Mouse (Mus musculus) T-cell, adult 2 months (primary cell): Measurements from ENCODE around the gene Lrrc34.

Experiments
- DNase-seq: peaks from one replicate; pipeline ENCODE4 v3.0.0; 2022; ENCODE audit warnings: low spot score

The Lrrc34 gene

DNA sequence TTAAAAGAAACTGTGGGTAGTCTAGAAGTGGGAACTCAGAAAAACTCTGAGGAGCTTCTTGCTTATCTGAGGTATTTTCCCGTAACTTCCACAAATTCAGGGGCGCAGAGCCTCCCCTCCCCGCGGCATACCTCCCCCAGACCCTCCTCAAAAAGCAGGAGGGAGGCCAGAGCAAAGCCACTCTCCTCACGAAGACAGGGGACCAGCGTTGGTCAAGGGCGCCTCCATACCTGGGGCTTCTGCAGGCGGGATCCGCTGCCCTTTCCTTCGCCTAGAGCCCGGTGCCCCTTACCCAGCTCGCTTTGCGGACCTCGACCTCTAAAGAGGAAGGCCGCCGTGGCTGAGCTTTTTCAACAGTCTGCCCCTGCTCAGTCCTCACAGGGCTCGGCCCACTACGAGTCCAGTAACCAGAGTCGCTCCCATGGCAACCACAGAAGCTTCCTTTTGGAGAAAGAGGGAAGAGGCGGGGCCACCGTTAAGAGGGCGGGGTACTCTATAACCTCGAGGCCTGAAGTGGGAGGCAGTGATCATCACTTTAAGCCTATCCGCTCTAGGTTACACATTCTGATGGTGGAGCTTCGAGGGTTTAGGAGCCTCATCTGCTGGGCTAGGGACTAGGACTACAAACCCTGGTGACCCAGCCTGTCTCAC lies at the start of gene Lrrc34:
Gene Lrrc34 (minus strand): TSS at position 430 of the 651 bp plus-strand sequence.
- DNase-seq: no peak

DNA sequence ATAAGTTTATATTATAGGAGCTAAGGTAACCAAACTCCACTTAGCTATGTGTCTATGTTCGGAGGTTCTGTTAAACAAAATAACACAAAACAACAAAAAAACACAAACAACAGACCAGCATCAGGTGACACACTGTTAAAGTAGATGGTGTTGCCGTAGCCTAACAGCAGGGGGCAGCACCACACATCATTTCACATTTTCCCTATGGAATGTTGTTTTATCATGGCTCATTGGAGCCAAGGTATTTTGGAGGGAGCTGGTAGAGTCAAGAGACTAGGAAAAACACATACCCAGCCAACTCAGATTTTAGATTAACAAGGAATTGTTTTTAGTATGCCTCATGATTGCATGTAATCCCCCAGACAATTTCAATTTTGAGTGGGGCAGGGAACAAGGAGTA lies 48.7 kb upstream of the Lrrc34 start:
- DNase-seq: no peak

DNA sequence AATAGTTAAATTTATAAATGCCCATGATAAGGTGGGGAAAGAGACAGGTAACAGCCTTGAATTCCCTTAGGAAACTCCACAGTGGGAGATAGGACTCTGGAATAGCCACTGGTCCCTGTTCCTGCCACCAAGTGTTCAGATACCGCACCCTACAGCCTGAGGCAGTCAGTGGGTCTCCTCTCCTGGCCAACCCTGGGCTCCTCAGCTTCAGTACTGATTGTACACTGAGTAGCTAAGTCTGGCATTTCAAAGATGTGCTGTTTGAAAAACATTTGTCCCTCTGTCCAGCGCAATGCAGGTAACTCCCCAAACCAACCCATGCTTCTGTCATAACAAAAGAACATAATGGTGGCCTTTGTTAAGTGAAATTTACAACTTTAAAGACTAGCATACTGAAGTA lies 48.0 kb upstream of the Lrrc34 start:
- no peak for DNase-seq

DNA sequence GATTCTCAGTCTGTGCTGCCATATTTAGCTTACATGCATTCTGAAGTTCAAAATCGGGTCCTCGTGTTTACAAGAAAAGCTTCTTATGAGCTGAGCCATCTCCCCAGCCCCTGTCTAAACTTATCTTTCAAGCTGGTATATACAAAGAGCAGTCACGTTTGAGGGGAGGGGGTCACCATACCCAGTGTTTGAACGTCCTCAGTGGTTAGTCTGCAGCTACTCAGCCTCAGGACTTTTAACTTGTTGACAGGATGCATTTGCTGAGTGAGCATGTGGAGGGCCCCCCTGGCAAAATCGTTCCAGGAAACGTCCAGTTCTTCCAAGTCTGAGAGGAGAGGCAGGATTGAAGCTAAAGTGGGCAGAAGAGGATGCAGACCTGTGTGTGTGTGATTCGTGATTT lies 43.3 kb upstream of the Lrrc34 start:
- no peak for DNase-seq

DNA sequence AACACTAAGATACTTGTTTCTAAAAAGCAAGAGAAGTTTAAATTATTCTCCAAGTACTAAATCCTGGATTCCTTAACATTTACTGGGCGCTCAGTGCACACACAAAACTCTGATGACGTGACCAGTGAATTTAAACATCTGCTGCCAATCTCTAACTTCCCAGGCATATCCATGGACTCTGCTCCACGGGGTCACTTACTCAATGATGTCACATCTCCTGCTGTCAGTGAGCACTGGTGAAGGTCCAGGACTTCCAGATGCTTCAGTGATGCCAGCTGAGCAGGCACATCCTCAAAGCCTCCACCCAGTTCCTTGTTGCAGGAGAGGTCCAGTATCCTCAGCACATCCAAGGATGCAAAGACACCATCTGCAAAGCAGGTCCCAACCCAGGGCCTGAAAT lies 39.5 kb upstream of the Lrrc34 start:
- DNase-seq: no peak

DNA sequence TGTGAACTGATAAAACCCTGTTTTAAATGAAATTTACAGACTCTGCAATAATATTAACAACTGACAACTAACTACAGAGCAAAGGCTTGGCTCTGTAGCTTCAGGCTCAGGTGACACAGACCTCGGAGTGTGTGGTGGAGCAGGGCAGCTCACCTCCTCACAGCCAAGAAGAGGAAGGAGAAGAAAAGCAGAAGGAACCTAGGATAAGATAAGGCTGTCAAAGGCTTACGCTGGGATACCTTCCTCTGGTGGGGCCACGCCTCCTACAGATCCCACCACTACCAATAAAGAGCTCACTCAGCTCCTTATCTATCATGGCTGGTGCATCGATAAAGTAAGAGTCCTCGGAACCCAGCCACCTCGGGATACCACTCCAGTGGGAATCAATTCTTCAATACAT lies 35.5 kb upstream of the Lrrc34 start:
- DNase-seq: no peak

DNA sequence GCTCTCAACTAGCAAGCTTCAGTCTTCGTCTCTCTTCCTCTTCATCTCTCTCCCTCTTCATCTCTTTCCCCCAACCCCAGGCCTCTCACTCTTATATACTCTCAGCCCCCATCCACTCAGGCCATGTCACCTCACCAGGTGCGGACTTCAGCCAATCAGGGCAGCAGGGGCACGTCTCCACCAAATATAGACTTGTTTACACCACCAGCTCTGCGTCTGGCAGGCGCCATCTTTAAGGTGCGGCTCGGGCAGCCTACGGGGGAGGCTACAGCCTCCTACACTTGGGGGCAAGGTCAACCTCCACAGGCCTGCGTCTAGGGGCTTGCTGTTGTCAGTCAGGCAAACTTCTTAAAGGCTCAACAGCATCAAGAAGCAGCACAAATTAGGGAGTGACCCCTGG lies 10.8 kb upstream of the Lrrc34 start:
- no peak for DNase-seq

DNA sequence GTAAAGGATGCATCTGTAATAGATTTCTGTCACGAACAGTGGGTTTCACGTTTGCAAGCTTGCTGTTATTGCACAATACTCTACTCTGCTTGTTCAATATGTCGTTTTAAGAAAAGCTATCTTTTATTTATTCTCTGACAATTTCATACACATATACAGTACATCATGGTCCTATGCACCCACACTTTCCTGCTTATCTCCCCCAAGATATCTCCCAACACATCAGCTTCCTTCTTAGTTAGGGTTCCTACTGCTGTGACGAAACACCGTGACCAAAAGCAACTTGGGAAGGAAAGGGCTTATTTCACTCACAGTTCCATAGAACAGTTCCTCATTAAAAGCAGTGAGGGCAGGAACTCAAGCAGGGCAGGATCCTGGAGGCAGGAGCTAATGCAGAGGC lies 8.3 kb upstream of the Lrrc34 start:
- no peak for DNase-seq

DNA sequence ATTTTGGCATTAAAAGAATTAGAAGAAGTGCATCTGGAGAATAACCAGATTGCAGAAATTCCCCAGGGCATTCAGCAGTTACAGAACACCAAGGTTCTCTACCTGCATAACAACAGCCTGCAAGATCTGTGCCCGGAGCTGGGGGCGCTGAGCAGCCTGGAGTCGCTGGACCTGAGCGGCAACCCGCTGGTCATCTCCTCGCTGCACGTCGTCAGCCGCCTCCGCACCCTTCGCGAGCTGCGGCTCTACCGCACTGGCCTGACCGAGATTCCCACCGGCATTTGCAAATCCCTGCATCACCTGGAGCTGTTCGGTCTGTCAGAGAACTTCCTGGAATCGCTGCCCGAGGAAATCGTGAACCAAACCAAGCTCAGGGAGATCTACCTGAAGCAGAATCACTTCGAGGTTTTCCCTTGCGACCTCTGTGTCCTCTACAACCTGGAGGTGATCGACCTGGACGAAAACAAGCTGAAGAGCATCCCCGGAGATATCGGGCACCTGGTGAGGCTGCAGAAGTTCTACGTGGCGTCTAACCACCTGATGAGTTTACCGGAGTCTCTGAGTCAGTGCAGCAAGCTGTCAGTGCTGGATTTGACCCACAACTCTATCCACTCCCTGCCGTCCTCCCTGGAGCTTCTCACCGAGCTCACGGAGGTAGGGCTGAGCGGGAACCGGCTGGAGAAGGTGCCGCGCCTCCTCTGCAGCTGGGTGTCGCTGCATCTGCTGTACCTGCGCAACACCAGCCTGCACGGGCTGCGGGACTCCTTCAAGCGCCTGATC lies 2.6 kb upstream of the Lrrc34 start:
- peak; percentile 18 for DNase-seq

DNA sequence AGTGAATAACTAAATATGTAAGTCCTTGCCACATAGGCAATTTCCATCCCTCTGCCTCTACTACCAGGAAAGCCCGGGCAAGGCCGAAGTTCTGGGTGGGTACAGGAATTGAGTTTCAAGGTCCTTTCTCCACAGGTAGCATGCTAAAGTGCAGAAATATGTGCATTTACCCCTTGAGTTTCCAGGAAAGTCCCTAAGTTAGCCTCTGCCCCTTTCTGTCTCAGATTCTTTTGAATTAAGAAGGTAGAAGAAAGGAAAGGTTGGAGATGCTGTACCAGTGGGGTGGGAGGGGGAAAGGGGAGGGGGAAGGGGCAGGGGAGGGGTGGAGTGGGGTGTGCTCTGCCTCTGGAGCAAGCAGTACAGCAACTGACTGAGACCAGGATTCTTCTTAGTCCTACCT lies 797 bp upstream of the Lrrc34 start:
- DNase-seq: no peak

DNA sequence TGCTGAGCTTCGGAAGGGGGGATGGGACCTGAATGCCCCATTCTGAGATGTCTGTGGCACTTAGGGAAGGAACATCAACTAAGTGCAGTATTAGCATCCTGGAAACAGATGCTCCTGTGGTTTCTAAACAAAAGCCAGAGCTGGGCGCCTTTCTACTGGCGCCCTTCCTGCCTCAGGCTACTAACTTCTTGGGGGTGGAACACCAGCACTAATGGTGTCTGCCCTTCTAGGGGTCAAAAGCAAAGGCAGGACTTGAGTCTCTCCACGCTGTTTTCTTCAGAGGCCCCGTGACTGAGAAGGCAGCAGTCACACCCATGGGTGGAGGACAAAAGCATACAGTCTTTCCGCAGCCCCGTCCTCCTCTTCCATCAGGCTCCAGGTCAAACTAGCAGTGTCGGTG lies 908 bp downstream of the Lrrc34 start:
- no peak for DNase-seq

DNA sequence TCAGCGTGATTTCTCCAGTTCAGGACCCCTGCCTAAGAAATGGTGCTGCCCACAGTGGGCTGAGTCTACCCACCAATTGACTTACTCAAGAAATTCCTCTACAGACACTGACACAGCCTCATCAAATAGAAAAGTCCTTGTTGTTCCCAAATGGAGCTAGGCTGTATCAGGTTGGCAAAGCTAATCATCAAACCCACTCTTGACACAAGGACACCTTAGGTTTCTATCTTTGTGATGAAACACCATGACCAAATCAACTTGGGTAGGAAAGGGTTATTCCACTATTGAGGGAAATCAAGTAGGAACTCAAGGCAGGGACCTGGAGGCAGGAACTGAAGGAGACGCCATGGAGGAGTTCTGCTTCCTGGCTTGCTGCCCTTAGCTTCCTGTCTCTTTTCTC lies 3.5 kb downstream of the Lrrc34 start, which contains the start of gene Lrriq4:
Gene Lrriq4 (plus strand): TSS at position 301 of the 400 bp plus-strand sequence.
- DNase-seq: no peak

DNA sequence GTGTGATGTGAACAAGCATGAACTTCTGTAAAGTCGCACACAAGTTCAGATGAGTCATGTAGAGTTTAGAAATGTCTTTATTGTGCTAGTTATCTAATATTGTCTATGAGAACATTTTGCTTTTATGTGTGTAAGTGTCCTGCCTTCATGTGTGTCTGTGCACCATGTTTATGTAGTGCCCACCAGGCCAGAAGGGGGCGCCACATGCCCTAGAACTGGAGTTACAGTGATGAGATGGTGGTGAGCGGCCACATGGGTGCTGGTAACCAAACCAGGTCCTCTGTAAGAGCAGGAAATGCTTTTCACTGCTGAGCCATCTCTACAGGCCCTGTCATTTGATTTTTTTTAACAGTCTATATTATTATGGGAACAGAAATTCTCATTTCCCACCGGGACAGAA lies 12.0 kb downstream of the Lrrc34 start:
- no peak for DNase-seq

DNA sequence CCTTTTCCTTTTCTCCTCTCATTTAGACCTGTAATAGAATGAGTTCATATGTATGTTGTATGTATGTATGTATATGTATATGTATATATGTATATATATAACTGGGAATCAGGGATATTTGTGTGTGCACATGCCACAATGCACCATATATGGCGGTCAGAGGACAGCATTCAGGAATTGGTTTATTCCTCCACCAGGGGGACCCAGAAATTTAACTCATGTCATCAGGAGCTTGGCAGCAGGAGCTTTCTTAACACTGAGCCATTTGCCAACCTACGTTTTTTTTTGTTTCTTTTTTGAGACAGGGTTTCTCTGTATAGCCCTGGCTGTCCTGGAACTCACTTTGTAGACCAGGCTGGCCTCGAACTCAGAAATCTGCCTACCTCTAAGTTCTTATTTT lies 14.0 kb downstream of the Lrrc34 start:
- DNase-seq: no peak

DNA sequence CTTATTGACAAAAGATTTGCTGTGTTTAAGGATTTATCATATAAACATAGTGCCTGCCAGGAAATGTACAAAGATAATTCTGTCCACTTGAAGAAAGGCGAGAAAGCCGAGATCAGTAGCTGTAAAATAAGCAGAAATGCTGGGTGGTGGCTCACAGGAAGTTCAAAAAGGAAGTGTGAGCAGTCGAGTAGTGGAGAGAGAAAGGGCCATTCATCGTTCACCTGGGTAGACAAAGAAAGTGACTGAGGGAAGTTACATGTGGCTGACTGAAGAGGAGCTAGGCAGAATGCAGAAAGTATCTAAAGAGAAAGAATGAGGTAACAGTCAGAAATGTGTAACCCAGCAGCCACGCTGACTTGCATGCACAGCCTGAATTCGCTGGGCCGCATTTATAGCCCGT lies 27.5 kb downstream of the Lrrc34 start:
- DNase-seq: no peak

DNA sequence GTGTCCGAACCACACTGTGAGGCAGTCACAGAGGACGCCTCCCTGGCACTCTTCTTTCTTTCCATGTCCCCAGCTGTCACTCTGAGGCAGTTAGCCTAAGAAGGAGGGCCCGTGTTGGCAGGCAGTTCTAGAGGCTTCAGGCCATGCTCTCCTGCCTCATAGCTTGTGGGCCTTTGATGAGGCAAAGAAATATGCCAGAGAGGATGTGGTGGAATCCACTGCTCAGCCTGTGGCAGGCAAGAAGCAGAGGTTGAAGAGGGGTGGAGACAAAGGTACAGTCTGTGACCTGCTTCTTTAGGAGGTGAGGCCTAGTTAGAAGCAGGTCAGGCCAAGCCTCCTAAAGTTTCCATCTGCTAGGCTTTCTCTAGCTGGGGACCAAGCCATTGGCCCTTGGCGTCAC lies 36.7 kb downstream of the Lrrc34 start:
- peak; percentile 77 for DNase-seq

DNA sequence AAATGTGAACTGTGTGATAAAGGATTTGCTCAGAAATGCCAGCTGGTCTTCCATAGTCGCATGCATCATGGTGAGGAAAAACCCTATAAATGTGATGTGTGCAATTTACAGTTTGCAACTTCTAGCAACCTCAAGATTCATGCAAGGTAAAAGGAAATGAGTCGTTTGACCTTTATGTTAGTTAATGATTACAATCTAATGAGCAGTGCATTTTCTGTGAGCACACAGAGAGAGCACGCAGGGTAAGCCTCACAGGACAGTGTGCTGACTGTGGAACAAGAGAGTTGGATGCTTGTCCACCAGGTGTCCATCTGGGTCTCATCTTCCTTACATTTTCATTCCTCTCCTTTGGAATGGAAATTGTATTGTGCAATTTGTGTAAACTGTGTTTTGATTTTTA lies 38.7 kb downstream of the Lrrc34 start:
- DNase-seq: no peak

DNA sequence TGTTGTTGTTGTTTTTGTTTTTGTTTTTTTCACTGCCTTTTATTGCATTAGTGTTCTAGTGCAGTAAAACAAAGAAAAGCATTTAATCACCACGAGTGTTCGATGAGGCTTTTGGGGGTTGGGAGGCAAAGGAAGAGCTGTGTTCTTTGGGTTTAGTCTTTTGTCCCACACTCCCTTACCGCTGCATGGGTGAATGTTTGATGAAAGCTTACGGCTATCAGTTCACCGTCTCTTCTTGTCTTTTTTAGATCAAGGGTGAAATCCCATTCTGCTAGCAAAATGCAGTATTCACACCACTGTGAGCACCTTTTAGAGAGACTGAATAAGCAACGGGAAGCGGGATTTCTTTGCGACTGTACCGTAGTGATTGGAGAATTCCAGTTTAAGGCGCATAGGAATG lies 44.4 kb downstream of the Lrrc34 start:
- DNase-seq: no peak

DNA sequence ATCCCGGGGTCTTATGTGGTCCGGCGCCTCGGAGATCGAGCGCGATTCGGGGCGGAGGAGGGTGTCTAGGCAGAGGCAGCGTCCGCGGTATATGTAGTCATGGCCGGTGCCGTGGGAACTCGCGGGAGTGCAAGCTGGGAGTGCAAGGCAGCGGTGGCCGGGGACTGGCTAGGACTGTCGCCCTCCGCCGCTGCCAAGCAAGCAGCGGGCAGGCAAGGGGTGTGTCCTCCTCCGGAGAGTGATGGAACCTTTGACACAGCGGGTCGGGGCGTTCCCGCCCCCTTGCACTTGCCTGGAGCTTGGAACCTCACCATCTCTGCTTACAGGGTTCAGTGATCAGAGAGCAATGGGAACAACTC lies 45.0 kb downstream of the Lrrc34 start:
- DNase-seq: peak; percentile 79

DNA sequence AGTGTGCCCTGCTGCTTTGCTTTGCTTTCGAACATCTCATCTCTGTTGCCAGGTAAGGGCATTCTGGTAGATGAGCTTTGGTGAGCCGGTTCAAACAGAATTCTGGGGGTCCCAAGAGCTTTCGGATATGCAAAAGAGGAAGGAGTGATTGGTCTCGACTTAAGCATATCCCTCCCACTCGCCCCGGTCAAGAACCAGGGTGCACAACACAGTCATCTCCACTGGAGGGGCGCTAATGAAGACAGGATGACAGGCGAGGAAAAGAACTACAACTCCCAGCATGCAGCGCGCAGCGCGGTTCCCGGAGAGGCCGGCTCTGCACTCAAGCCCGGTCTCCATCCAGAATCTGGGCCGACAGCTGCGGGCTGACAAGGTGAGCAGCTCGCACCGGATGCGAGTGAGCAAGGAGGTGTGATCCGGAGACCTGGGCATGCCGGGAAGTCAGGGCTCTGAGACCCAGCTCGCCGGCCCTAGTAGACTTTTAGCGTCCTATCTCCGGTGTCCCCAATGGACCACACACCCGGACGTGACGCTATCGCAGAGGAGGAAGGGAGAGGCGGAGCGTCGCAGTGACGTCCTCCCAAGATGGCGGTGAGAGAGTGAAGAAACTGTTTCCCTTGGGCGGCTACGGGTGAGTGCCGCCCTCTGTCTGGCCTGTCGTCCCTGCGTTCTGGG lies 45.5 kb downstream of the Lrrc34 start, which contains the start of gene Mynn:
Gene Mynn (plus strand): TSS at position 1 of the 675 bp plus-strand sequence.
- DNase-seq: peak; percentile 96

DNA sequence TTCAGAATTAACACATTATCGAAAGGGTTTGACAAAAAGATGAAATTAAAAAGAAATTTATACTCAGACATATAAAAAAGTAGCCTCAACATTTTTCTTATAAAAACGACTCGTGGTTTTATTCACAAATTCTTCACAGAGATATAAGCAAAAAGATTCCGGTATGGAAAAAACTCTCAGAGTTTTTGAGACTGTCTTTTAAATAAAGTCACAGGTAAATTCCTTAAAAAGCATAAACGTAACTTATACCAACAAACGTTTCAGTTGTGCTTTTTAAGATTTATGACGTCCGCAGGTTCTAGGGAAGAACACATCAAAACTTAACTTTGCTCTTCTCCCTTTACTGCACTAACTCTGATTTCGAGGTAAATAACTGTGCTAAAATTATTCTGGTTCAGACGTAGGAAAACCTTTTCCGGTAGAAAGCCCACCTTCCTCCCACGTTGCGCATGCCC lies 46.0 kb downstream of the Lrrc34 start:
- no peak for DNase-seq

DNA sequence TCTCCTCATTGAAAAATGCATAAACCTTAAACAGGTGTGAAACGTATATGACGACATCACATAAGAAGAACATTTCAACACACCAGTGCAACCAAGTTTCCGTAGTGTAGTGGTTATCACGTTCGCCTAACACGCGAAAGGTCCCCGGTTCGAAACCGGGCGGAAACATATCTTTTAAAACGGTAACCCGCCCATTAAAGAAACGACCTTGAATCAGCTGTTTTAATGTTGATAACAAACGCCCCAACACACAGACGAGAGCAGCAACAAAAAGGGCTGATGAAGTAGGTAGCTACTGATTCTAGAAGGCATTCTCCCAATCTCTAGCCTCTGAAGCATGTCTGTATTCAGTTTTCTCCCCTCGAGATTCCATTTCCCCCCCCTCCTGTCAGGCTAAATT lies 46.5 kb downstream of the Lrrc34 start:
- peak; percentile 86 for DNase-seq

DNA sequence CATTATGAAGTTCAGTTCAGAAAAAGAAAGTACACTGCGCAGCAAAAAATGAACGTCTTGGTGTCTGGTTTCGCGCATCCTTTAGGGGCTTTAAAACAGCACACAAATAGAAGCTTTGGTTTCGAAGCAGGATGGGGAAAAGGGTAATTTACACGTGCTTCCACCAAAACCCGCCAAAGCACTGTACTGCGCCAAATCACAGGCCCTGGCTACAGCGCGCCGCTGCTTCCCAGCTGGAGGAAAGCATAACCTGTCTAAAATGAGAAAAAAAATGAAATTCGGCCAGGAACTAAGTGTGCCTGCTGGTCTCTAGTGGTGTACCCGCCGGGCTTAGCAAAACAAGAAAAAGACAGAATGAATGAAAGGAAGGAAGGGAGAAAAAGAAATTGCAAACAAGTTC lies 47.0 kb downstream of the Lrrc34 start:
- DNase-seq: peak; percentile 53
